Mouse (Mus musculus) urinary bladder, adult 2 months (tissue): ENCODE data around the gene Fhl1. TPM values are rescaled to one million over a fixed set of nuclear protein-coding genes. Genes with fewer than 3 reads are reported as not detected.

Source experiments
- polyA plus RNA-seq: library from polyadenylated mRNA; depleted of rRNA; stranded (reverse); fragments of >200 nt; gene quantifications from 2 replicates; pipeline ENCODE4 v1.2.3, GENCODE M21; 2012; rRNA removed

The Fhl1 gene
- polyA plus RNA-seq, 1 experiment, result 1,694 TPM

Other genes with a start within 250 kb of the Fhl1 start
- not detected in 2 replicates for gene Gm10477, start 207.0 kb upstream of the Fhl1 start, polyA plus RNA-seq
- not detected in 2 replicates for gene Gm648, start 182.2 kb upstream of the Fhl1 start, polyA plus RNA-seq
- 17.1 and 17.3 TPM in 2 replicates for gene Mmgt1, start 133.7 kb upstream of the Fhl1 start, polyA plus RNA-seq
- 16.4 and 17.0 TPM in 2 replicates for gene Slc9a6, start 122.0 kb upstream of the Fhl1 start, polyA plus RNA-seq
- 0.37 and 0.55 TPM in 2 replicates for gene Map7d3, start 90.5 kb downstream of the Fhl1 start, polyA plus RNA-seq
- not detected in 2 replicates for gene Adgrg4, start 138.4 kb downstream of the Fhl1 start, polyA plus RNA-seq